Mouse (Mus musculus): ENCODE results near the gene Gm49361. TPM values are rescaled to one million over a fixed set of nuclear protein-coding genes. Genes with fewer than 3 reads are reported as not detected.
"Not testable (repeated sequence)": the region's sequence is repeated elsewhere in the genome, so short reads cannot be mapped to it uniquely, and the experiment has no call there.

Gene Gm49361
- total and polyA plus RNA-seq, 2 experiments, result not detected

GRCm38 (mm10) chr14:57694246-57694645, 51.7 kb downstream of the Gm49361 start:
- Histone ChIP-seq H3K27me3 (ENCODE audit: control insufficient read depth, insufficient read depth, low read length) (no peaks in the 10 kb centered on the region), H3K9ac (ENCODE audit: low read depth, low read length) (no peak overlapping the region), H3K4me1 (ENCODE audit: control insufficient read depth, insufficient read depth, low read length) (no peaks in the 10 kb centered on the region), H3K4me3 (ENCODE audit: insufficient read depth, low read depth, low read length) (no peak overlapping the region), H3K36me3 (ENCODE audit: control insufficient read depth, insufficient read depth, low read length) (peaks cover 46% of the 10 kb centered on the region), H3K79me2 (ENCODE audit: control insufficient read depth, insufficient read depth, low read length) (no peaks in the 10 kb centered on the region), H3K27ac (replicated peaks; ENCODE audit: insufficient read depth, low read depth, low read length) (no peak overlapping the region)
- WGBS, result 92% methylated on average over 16 of the region's 16 CpGs
- DNase-seq (ENCODE audit: extremely low read depth, low read depth, low spot score), result no peak
- TF ChIP-seq CTCF (IDR thresholded peaks at IDR 0.05; ENCODE audit: low read depth, low read length) (no peak), POLR2A (IDR thresholded peaks at IDR 0.05; ENCODE audit: extremely low read depth, insufficient read depth, low read length) (no peak)

GRCm38 (mm10) chr14:57692517-57693130, 53.3 kb downstream of the Gm49361 start:
- no peak for DNase-seq (ENCODE audit: extremely low read depth, low read depth, low spot score)
- no peak overlapping the region for H3K9ac ChIP-seq (ENCODE audit: low read depth, low read length)
- H3K27ac ChIP-seq (replicated peaks; ENCODE audit: insufficient read depth, low read depth, low read length), result no peak overlapping the region
- no peaks in the 10 kb centered on the region for H3K79me2 ChIP-seq (ENCODE audit: control insufficient read depth, insufficient read depth, low read length)
- no peak overlapping the region for H3K4me3 ChIP-seq (ENCODE audit: insufficient read depth, low read depth, low read length)
- no peaks in the 10 kb centered on the region for H3K27me3 ChIP-seq (ENCODE audit: control insufficient read depth, insufficient read depth, low read length)
- 84% methylated on average over 17 of the region's 17 CpGs for WGBS
- H3K4me1 ChIP-seq (ENCODE audit: control insufficient read depth, insufficient read depth, low read length), result no peaks in the 10 kb centered on the region
- TF ChIP-seq POLR2A (IDR thresholded peaks at IDR 0.05; ENCODE audit: extremely low read depth, insufficient read depth, low read length) (no peak), CTCF (IDR thresholded peaks at IDR 0.05; ENCODE audit: low read depth, low read length) (no peak)
- peaks cover 40% of the 10 kb centered on the region for H3K36me3 ChIP-seq (ENCODE audit: control insufficient read depth, insufficient read depth, low read length)

- no peak for DNase-seq (ENCODE audit: extremely low read depth, low read depth, low spot score)
- Histone ChIP-seq H3K36me3 (ENCODE audit: control insufficient read depth, insufficient read depth, low read length) (peaks cover 40% of the 10 kb centered on the region), H3K79me2 (ENCODE audit: control insufficient read depth, insufficient read depth, low read length) (no peaks in the 10 kb centered on the region), H3K4me3 (ENCODE audit: insufficient read depth, low read depth, low read length) (no peak overlapping the region), H3K27ac (replicated peaks; ENCODE audit: insufficient read depth, low read depth, low read length) (no peak overlapping the region), H3K4me1 (ENCODE audit: control insufficient read depth, insufficient read depth, low read length) (no peaks in the 10 kb centered on the region), H3K9ac (ENCODE audit: low read depth, low read length) (no peak overlapping the region), H3K27me3 (ENCODE audit: control insufficient read depth, insufficient read depth, low read length) (no peaks in the 10 kb centered on the region)
- 90% methylated on average over 24 of the region's 24 CpGs for WGBS
- TF ChIP-seq POLR2A (IDR thresholded peaks at IDR 0.05; ENCODE audit: extremely low read depth, insufficient read depth, low read length) (no peak), CTCF (IDR thresholded peaks at IDR 0.05; ENCODE audit: low read depth, low read length) (no peak)
Observed at GRCm38 (mm10) chr14:57691316-57691715, 54.6 kb downstream of the Gm49361 start.

- DNase-seq (ENCODE audit: extremely low read depth, low read depth, low spot score), result no peak
- no peak overlapping the region for H3K27ac ChIP-seq (replicated peaks; ENCODE audit: insufficient read depth, low read depth, low read length)
- H3K4me3 ChIP-seq (ENCODE audit: insufficient read depth, low read depth, low read length), result no peak overlapping the region
- H3K27me3 ChIP-seq (ENCODE audit: control insufficient read depth, insufficient read depth, low read length), result no peaks in the 10 kb centered on the region
- H3K4me1 ChIP-seq (ENCODE audit: control insufficient read depth, insufficient read depth, low read length), result no peaks in the 10 kb centered on the region
- H3K79me2 ChIP-seq (ENCODE audit: control insufficient read depth, insufficient read depth, low read length), result no peaks in the 10 kb centered on the region
- peaks cover 34% of the 10 kb centered on the region for H3K36me3 ChIP-seq (ENCODE audit: control insufficient read depth, insufficient read depth, low read length)
- no peak for TF ChIP-seq CTCF (IDR thresholded peaks at IDR 0.05; ENCODE audit: low read depth, low read length)
- TF ChIP-seq POLR2A (IDR thresholded peaks at IDR 0.05; ENCODE audit: extremely low read depth, insufficient read depth, low read length), result no peak
- 93% methylated on average over 8 of the region's 8 CpGs for WGBS
- no peak overlapping the region for H3K9ac ChIP-seq (ENCODE audit: low read depth, low read length)
Observed at GRCm38 (mm10) chr14:57690681-57691080, 55.2 kb downstream of the Gm49361 start.

GRCm38 (mm10) chr14:57688066-57688465, 57.8 kb downstream of the Gm49361 start:
- H3K9ac ChIP-seq (ENCODE audit: low read depth, low read length), result not testable (repeated sequence)
- WGBS, result 92% methylated on average over 7 of the region's 7 CpGs

GRCm38 (mm10) chr14:57687441-57687840, 58.5 kb downstream of the Gm49361 start:
- Histone ChIP-seq H3K27ac (replicated peaks; ENCODE audit: insufficient read depth, low read depth, low read length) (no peak overlapping the region), H3K36me3 (ENCODE audit: control insufficient read depth, insufficient read depth, low read length) (peaks cover 18% of the 10 kb centered on the region)
- WGBS, result 85% methylated on average over 5 of the region's 5 CpGs

More at GRCm38 (mm10) chr14:57688066-57688465, 57.8 kb downstream of the Gm49361 start:
- H3K4me1 ChIP-seq (ENCODE audit: control insufficient read depth, insufficient read depth, low read length); H3K27me3 ChIP-seq (ENCODE audit: control insufficient read depth, insufficient read depth, low read length); H3K27ac ChIP-seq (replicated peaks; ENCODE audit: insufficient read depth, low read depth, low read length); H3K79me2 ChIP-seq (ENCODE audit: control insufficient read depth, insufficient read depth, low read length); DNase-seq (ENCODE audit: extremely low read depth, low read depth, low spot score); H3K4me3 ChIP-seq (ENCODE audit: insufficient read depth, low read depth, low read length): not testable (repeated sequence)
- H3K36me3 ChIP-seq (ENCODE audit: control insufficient read depth, insufficient read depth, low read length), result peaks cover 20% of the 10 kb centered on the region

More at GRCm38 (mm10) chr14:57687441-57687840, 58.5 kb downstream of the Gm49361 start:
- no peaks in the 10 kb centered on the region for H3K27me3 ChIP-seq (ENCODE audit: control insufficient read depth, insufficient read depth, low read length)
- no peaks in the 10 kb centered on the region for H3K4me1 ChIP-seq (ENCODE audit: control insufficient read depth, insufficient read depth, low read length)
- no peak overlapping the region for H3K9ac ChIP-seq (ENCODE audit: low read depth, low read length)
- no peak for DNase-seq (ENCODE audit: extremely low read depth, low read depth, low spot score)
- no peak overlapping the region for H3K4me3 ChIP-seq (ENCODE audit: insufficient read depth, low read depth, low read length)
- TF ChIP-seq CTCF (IDR thresholded peaks at IDR 0.05; ENCODE audit: low read depth, low read length) (no peak), POLR2A (IDR thresholded peaks at IDR 0.05; ENCODE audit: extremely low read depth, insufficient read depth, low read length) (no peak)
- H3K79me2 ChIP-seq (ENCODE audit: control insufficient read depth, insufficient read depth, low read length), result no peaks in the 10 kb centered on the region
